Mouse (Mus musculus) thymus, adult 2 months (tissue): ENCODE results near the gene Gm26620.

Source experiments
- CTCF ChIP-seq: fragments of 200-500 bp; IDR thresholded peaks from 2 replicates; pipeline ENCODE4 v1.5.1; 2012; ENCODE audit warnings: mild to moderate bottlenecking, control low read depth, low read length, moderate library complexity, borderline replicate concordance; ENCODE audit not compliant: control insufficient read depth, poor library complexity, insufficient read depth; ENCODE audit errors: extremely low read depth
- POLR2A ChIP-seq: fragments of 200-500 bp; IDR thresholded peaks from 2 replicates; pipeline ENCODE4 v1.6.1; 2012; ENCODE audit warnings: mild to moderate bottlenecking, low read length, control low read depth, moderate library complexity; ENCODE audit not compliant: control insufficient read depth, poor library complexity, insufficient read depth; ENCODE audit errors: extremely low read depth

DNA sequence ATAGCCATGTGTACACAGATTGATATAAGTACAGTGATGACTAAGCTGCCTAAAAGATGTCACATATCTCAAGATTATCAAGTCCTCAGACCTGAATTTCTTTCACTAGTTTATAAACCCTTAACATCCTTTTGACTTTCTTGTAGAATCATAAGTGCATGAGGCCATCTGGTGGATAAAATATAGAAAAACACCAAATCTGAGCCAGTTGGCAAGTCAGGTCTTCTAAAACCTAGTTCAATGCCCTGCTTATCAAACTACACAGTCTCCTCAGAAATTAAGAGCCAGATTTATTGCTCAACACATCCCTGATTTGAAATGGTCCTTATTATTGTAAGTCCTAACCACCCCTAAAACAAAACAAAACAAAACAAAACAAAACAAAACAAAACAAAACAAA, 45.2 kb upstream of the Gm26620 start:
- TF ChIP-seq CTCF (no peak), POLR2A (no peak)
